Mouse (Mus musculus) ES-E14 (cell line): ENCODE results near the gene Med15.

Experiments
- ZC3H11A ChIP-seq: IDR thresholded peaks from 2 replicates; pipeline ENCODE4 v1.6.1; 2012; ENCODE audit warnings: low read depth, mild to moderate bottlenecking, inconsistent platforms, low read length, borderline replicate concordance
- ZNF384 ChIP-seq: IDR thresholded peaks from 2 replicates; pipeline ENCODE4 v1.6.1; 2012; ENCODE audit warnings: low read depth, low read length, inconsistent platforms

DNA sequence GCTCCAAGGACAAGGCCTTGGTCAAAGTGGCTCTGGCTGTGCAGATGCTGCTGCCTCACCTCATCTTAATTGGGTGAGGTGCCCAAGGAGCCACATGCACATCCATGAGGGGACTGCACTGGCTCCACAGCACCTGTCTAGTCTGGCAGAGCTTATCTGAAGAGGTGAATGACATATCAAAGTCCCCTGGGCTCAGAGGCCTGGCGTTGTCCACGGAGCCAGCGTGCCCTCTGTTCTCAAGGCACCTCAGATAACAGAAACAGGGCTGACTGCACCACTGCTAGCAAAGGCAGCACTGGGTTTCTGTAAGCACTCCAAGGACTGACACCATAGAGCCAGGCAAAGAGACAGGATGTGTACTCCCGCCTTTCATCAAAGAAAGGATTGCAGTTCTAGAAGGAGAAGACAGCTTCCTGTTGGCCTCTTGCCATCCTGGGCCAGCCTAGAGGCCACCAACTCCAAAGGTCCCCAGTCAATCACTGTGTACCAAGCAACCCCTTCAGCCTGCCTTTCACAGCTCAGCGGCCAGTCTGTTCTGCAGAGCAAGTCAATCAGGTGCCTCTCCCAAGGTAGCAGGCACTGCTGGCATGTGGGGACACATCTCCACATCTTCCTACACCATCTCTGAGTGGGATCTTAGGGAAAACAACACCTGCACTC lies 76.3 kb downstream of the Med15 start:
- TF ChIP-seq ZC3H11A (no peak), ZNF384 (no peak)
